Mouse (Mus musculus): ENCODE measurements around the gene Dmac2. TPM values are rescaled to one million over a fixed set of nuclear protein-coding genes. Genes with fewer than 3 reads are reported as not detected.

Gene Dmac2
- polyA plus RNA-seq, 1 experiment from 2014 or later: 49.5 TPM

GRCm38 (mm10) chr7:25593859-25594258 is 25.4 kb upstream of the Dmac2 start:
- Histone ChIP-seq H3K4me1 (no peaks in the 10 kb centered on the region), H3K27me3 (replicated peaks) (peaks cover 4% of the 10 kb centered on the region; the same call in 1 of the 2 replicates), H3K36me3 (no peaks in the 10 kb centered on the region), H3K4me3 (no peak overlapping the region), H3K9ac (no peak overlapping the region), H3K4me2 (no peak overlapping the region), H3K27ac (replicated peaks) (no peak overlapping the region), H3K9me3 (no peaks in the 10 kb centered on the region)
- no peak for ATAC-seq (ENCODE audit: extremely low read depth, insufficient number of reproducible peaks, low FRiP score, low TSS enrichment)
- 72% methylated on average over 3 of the region's 3 CpGs for WGBS

DNA sequence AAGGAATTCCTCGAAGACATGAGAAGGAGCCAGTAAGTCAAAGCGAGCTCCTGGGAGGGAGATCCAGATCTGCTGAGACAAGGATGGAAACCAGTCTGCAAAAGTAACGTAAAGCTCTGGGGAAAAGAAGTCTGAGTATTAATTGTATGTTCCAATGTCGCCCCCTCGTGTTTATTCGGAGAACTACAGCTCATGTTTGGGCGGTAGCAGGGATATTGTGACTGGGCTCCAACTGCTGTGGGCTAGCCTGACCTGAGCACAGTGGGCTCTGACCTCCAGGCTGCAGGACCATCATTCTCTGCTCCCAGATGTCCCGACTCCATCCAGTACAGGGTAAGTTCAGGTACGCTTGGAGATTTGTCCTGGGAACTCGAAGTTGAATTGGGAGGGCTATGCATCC is 19.6 kb upstream of the Dmac2 start:
- ATAC-seq (ENCODE audit: extremely low read depth, insufficient number of reproducible peaks, low FRiP score, low TSS enrichment): no peak
- H3K27me3 ChIP-seq (replicated peaks): peaks cover 12% of the 10 kb centered on the region; the same call in 1 of the 2 replicates
- no peaks in the 10 kb centered on the region for H3K9me3 ChIP-seq
- H3K36me3 ChIP-seq: no peaks in the 10 kb centered on the region
- no peak overlapping the region for H3K9ac ChIP-seq
- no peaks in the 10 kb centered on the region for H3K4me1 ChIP-seq
- H3K4me2 ChIP-seq: no peak overlapping the region
- WGBS: 15% methylated on average over 10 of the region's 10 CpGs
- H3K4me3 ChIP-seq: no peak overlapping the region
- H3K27ac ChIP-seq (replicated peaks): no peak overlapping the region

DNA sequence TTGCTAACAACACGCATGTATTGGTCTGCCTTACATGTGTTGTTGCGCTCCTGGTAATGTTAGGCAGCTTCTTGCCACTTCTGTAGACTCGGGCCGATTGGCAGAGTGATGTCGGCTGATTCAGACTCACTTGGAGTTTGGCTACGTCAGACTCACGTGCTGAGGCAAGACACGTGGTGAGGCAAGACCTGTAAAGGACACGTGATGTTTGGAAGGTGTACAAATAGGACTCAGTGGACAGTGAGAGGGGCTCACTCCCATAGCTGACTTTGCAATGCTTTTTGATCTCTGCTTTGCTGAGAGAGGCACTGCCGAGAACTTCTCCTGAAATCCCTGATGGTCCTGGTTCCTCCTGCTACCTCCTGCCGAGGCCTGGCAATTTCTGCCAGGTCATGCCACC is 18.5 kb upstream of the Dmac2 start:
- Histone ChIP-seq H3K27me3 (replicated peaks) (peaks cover 12% of the 10 kb centered on the region; the same call in 1 of the 2 replicates), H3K4me2 (no peak overlapping the region), H3K4me3 (no peak overlapping the region), H3K27ac (replicated peaks) (no peak overlapping the region), H3K9me3 (no peaks in the 10 kb centered on the region), H3K36me3 (no peaks in the 10 kb centered on the region), H3K4me1 (no peaks in the 10 kb centered on the region), H3K9ac (no peak overlapping the region)
- ATAC-seq (ENCODE audit: extremely low read depth, insufficient number of reproducible peaks, low FRiP score, low TSS enrichment): no peak
- 79% methylated on average over 11 of the region's 11 CpGs for WGBS

DNA sequence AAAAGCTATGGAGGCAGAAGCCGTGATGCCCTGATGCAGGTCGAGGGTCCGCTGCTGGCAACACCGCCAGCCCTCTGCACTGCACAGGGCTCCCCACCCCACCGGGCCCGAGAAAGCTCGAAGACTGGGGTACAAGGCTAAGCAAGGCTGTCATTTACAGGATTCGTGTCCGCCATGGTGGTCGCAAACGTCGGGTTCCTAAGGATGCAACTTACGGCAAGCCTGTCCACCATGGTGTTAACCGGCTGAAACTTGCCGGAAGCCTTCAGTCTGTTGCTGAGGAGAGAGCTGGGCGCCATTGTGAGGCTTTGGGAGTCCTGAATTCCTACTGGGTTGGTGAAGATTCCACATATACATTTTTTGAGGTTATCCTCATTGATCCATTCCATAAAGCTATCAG is 17.9 kb upstream of the Dmac2 start:
- ATAC-seq (ENCODE audit: extremely low read depth, insufficient number of reproducible peaks, low FRiP score, low TSS enrichment): no peak
- Histone ChIP-seq H3K4me2 (no peak overlapping the region), H3K27ac (replicated peaks) (no peak overlapping the region), H3K27me3 (replicated peaks) (peaks cover 12% of the 10 kb centered on the region; the same call in 1 of the 2 replicates), H3K36me3 (no peaks in the 10 kb centered on the region), H3K9ac (no peak overlapping the region), H3K4me1 (no peaks in the 10 kb centered on the region), H3K9me3 (no peaks in the 10 kb centered on the region), H3K4me3 (no peak overlapping the region)
- 80% methylated on average over 16 of the region's 16 CpGs for WGBS

GRCm38 (mm10) chr7:25606625-25607063 is 12.6 kb upstream of the Dmac2 start:
- ATAC-seq (ENCODE audit: extremely low read depth, insufficient number of reproducible peaks, low FRiP score, low TSS enrichment): no peak
- Histone ChIP-seq H3K4me2 (no peak overlapping the region), H3K9me3 (no peaks in the 10 kb centered on the region), H3K27me3 (replicated peaks) (peaks cover 13% of the 10 kb centered on the region), H3K4me1 (no peaks in the 10 kb centered on the region), H3K4me3 (no peak overlapping the region), H3K36me3 (no peaks in the 10 kb centered on the region), H3K9ac (no peak overlapping the region), H3K27ac (replicated peaks) (no peak overlapping the region)
- 65% methylated on average over 4 of the region's 4 CpGs for WGBS

GRCm38 (mm10) chr7:25607196-25607595 is 12.0 kb upstream of the Dmac2 start:
- no peaks in the 10 kb centered on the region for H3K9me3 ChIP-seq
- no peak overlapping the region for H3K4me2 ChIP-seq
- no peak for ATAC-seq (ENCODE audit: extremely low read depth, insufficient number of reproducible peaks, low FRiP score, low TSS enrichment)
- 56% methylated on average over 2 of the region's 2 CpGs for WGBS
- H3K4me3 ChIP-seq: no peak overlapping the region
- no peaks in the 10 kb centered on the region for H3K36me3 ChIP-seq
- no peak overlapping the region for H3K9ac ChIP-seq
- H3K4me1 ChIP-seq: no peaks in the 10 kb centered on the region
- H3K27ac ChIP-seq (replicated peaks): no peak overlapping the region
- peaks cover 11% of the 10 kb centered on the region for H3K27me3 ChIP-seq (replicated peaks)

GRCm38 (mm10) chr7:25610056-25610455 is 9.2 kb upstream of the Dmac2 start:
- no peak for ATAC-seq (ENCODE audit: extremely low read depth, insufficient number of reproducible peaks, low FRiP score, low TSS enrichment)
- Histone ChIP-seq H3K9me3 (no peaks in the 10 kb centered on the region), H3K27me3 (replicated peaks) (peaks cover 11% of the 10 kb centered on the region), H3K4me2 (no peak overlapping the region), H3K36me3 (no peaks in the 10 kb centered on the region), H3K27ac (replicated peaks) (no peak overlapping the region), H3K9ac (no peak overlapping the region), H3K4me1 (no peaks in the 10 kb centered on the region), H3K4me3 (no peak overlapping the region)
- WGBS: 29% methylated on average over 6 of the region's 6 CpGs

- no peak for ATAC-seq (ENCODE audit: extremely low read depth, insufficient number of reproducible peaks, low FRiP score, low TSS enrichment)
- Histone ChIP-seq H3K4me2 (no peak overlapping the region), H3K9ac (no peak overlapping the region), H3K36me3 (no peaks in the 10 kb centered on the region), H3K27me3 (replicated peaks) (peaks cover 13% of the 10 kb centered on the region), H3K27ac (replicated peaks) (no peak overlapping the region), H3K4me3 (no peak overlapping the region), H3K9me3 (no peaks in the 10 kb centered on the region), H3K4me1 (no peaks in the 10 kb centered on the region)
- WGBS: 42% methylated on average over 7 of the region's 7 CpGs
Observed at GRCm38 (mm10) chr7:25611501-25611900, 7.7 kb upstream of the Dmac2 start.

GRCm38 (mm10) chr7:25614086-25614485 is 5.1 kb upstream of the Dmac2 start:
- ATAC-seq (ENCODE audit: extremely low read depth, insufficient number of reproducible peaks, low FRiP score, low TSS enrichment): no peak
- Histone ChIP-seq H3K9me3 (no peaks in the 10 kb centered on the region), H3K4me1 (peaks cover 4% of the 10 kb centered on the region), H3K36me3 (no peaks in the 10 kb centered on the region), H3K27me3 (replicated peaks) (peaks cover 21% of the 10 kb centered on the region), H3K4me2 (no peak overlapping the region), H3K27ac (replicated peaks) (no peak overlapping the region), H3K4me3 (no peak overlapping the region), H3K9ac (no peak overlapping the region)
- WGBS: 77% methylated on average over 5 of the region's 5 CpGs

- Histone ChIP-seq H3K36me3 (no peaks in the 10 kb centered on the region), H3K27me3 (replicated peaks) (peaks cover 16% of the 10 kb centered on the region), H3K4me2 (no peak overlapping the region), H3K9ac (no peak overlapping the region), H3K27ac (replicated peaks) (no peak overlapping the region), H3K9me3 (no peaks in the 10 kb centered on the region), H3K4me1 (peaks cover 10% of the 10 kb centered on the region), H3K4me3 (no peak overlapping the region)
- ATAC-seq (ENCODE audit: extremely low read depth, insufficient number of reproducible peaks, low FRiP score, low TSS enrichment): no peak
- WGBS: 55% methylated on average over 21 of the region's 21 CpGs
Observed at GRCm38 (mm10) chr7:25614831-25615705, 4.1 kb upstream of the Dmac2 start.

DNA sequence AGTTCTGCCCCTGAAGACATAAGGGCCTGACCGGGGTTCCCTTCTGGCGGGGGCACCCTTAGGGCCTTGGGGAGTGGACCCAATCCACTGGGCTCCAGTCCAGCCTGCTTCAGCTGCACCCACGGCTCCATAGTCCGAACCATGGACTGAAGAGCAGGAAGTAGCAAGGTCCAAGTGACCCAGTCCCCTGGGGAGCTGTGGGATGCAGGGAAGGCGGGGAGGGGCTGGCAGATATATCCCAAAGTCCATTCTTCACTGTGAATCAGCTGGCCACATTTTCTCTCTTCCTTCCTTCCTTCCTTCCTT is 3.6 kb upstream of the Dmac2 start, which contains the start of gene Erich4:
TSS of gene Erich4 (minus strand) at position 187 of the 306 bp plus-strand sequence.
- WGBS: 65% methylated on average over 5 of the region's 5 CpGs
- ATAC-seq (ENCODE audit: extremely low read depth, insufficient number of reproducible peaks, low FRiP score, low TSS enrichment): no peak
- no peak within 1 kb of the TSS for H3K4me3 ChIP-seq
- peaks cover 13% of the 10 kb centered on the region for H3K27me3 ChIP-seq (replicated peaks)
- no peak within 1 kb of the TSS for H3K4me2 ChIP-seq
- H3K9ac ChIP-seq: no peak within 1 kb of the TSS
- no peaks in the 10 kb centered on the region for H3K9me3 ChIP-seq
- peaks cover under 1% of the 10 kb centered on the region; the same call in 1 of the 2 replicates for H3K36me3 ChIP-seq
- no peak within 1 kb of the TSS for H3K27ac ChIP-seq (replicated peaks)
- H3K4me1 ChIP-seq: peaks cover 12% of the 10 kb centered on the region

Measured in heart, embryonic 13.5 days (tissue).